Mouse (Mus musculus) heart, embryonic 11.5 days (tissue): ENCODE measurements around the gene Lsp1. TPM values are rescaled to one million over a fixed set of nuclear protein-coding genes. Genes with fewer than 3 reads are reported as not detected.

Experiments used
- ATAC-seq: fragments of 200-750 bp; cut with Nextera tagmentation; replicated peaks from 2 replicates; pipeline ENCODE4 v1.8.0; 2017; ENCODE audit warnings: moderate library complexity; ENCODE audit not compliant: insufficient number of reproducible peaks, low FRiP score, low TSS enrichment
- H3K27ac ChIP-seq: fragments of 300-500 bp; sonication (generic); 2 replicates; pipeline ENCODE4 v1.5.1; 2014; ENCODE audit warnings: mild to moderate bottlenecking, low read depth, low read length
- H3K27me3 ChIP-seq: fragments of 300-500 bp; sonication (generic); 2 replicates; pipeline ENCODE4 v1.6.1; 2014; ENCODE audit warnings: mild to moderate bottlenecking, low read length, mixed read lengths; ENCODE audit not compliant: control insufficient read depth, insufficient read depth
- H3K36me3 ChIP-seq: fragments of 300-500 bp; sonication (generic); 2 replicates; pipeline ENCODE4 v1.6.1; 2014; ENCODE audit warnings: mild to moderate bottlenecking, low read length, moderate library complexity, mixed read lengths; ENCODE audit not compliant: control insufficient read depth, insufficient read depth
- H3K4me1 ChIP-seq: fragments of 300-500 bp; sonication (generic); 2 replicates; pipeline ENCODE4 v1.6.1; 2014; ENCODE audit warnings: low read length; ENCODE audit not compliant: control insufficient read depth, insufficient read depth
- H3K4me2 ChIP-seq: fragments of 300-500 bp; sonication (generic); 2 replicates; pipeline ENCODE4 v1.6.1; 2014; ENCODE audit warnings: mild to moderate bottlenecking, moderate library complexity
- H3K4me3 ChIP-seq: fragments of 300-500 bp; sonication (generic); 2 replicates; pipeline ENCODE4 v1.5.1; 2014; ENCODE audit warnings: low read depth, low read length
- H3K9ac ChIP-seq: fragments of 300-500 bp; sonication (generic); 2 replicates; pipeline ENCODE4 v1.6.1; 2014; ENCODE audit warnings: mild to moderate bottlenecking, low read depth, low read length, moderate library complexity
- H3K9me3 ChIP-seq: fragments of 300-500 bp; sonication (generic); replicated peaks from 2 replicates; pipeline ENCODE4 v1.6.1; 2016; ENCODE audit warnings: low read length; ENCODE audit not compliant: control insufficient read depth
- WGBS: fragments of 180-500 bp; shearing (Covaris S2); extraction: QIAGEN DNeasy Blood & Tissue Kit; methylation state at CpG from one replicate; pipeline ENCODE4 v1.1.7; 2014; ENCODE audit not compliant: insufficient replicate concordance; 5-methylcytosine and 5-hydroxymethylcytosine counted together
- polyA plus RNA-seq: library from polyadenylated mRNA; unstranded; fragments of >200 nt; fragmentation: Nextera tagmentation; extraction: Ambion mirVana; gene quantifications from 2 replicates; pipeline ENCODE4 v1.2.1, GENCODE M21; 2014

The Lsp1 gene
- polyA plus RNA-seq, 1 experiment from 2014 or later: 32.1 TPM

GRCm38 (mm10) chr7:142440657-142441114 lies 19.9 kb upstream of the Lsp1 start:
- ATAC-seq: peak; percentile 64; the same call in 1 of the 2 replicates
- peak overlapping the region; percentile 77 for H3K27ac ChIP-seq
- WGBS: 42% methylated on average over 5 of the region's 5 CpGs
- H3K9me3 ChIP-seq: no peaks in the 10 kb centered on the region
- H3K36me3 ChIP-seq: no peaks in the 10 kb centered on the region
- H3K4me3 ChIP-seq: no peak overlapping the region
- peaks cover 18% of the 10 kb centered on the region for H3K4me1 ChIP-seq
- H3K9ac ChIP-seq: peak overlapping the region; percentile 58; the same call in 1 of the 2 replicates
- no peak overlapping the region for H3K4me2 ChIP-seq
- no peaks in the 10 kb centered on the region for H3K27me3 ChIP-seq

- no peak within 1 kb of the TSS for H3K4me2 ChIP-seq
- H3K27me3 ChIP-seq: no peaks in the 10 kb centered on the region
- peaks cover 18% of the 10 kb centered on the region for H3K4me1 ChIP-seq
- no peaks in the 10 kb centered on the region for H3K36me3 ChIP-seq
- no peak for ATAC-seq
- H3K9me3 ChIP-seq: no peaks in the 10 kb centered on the region
- peak within 1 kb of the TSS; percentile 77 for H3K27ac ChIP-seq
- 69% methylated on average over 9 of the region's 9 CpGs for WGBS
- no peak within 1 kb of the TSS for H3K4me3 ChIP-seq
- H3K9ac ChIP-seq: peak within 1 kb of the TSS; percentile 58; the same call in 1 of the 2 replicates
These were observed 19.0 kb upstream of the Lsp1 start, which contains the start of gene Tnni2 for GRCm38 (mm10) chr7:142441585-142441984. Gene Tnni2, plus strand, starts transcription at chr7:142441808.

- peaks cover 18% of the 10 kb centered on the region for H3K4me1 ChIP-seq
- H3K4me3 ChIP-seq: no peak overlapping the region
- 60% methylated on average over 9 of the region's 9 CpGs for WGBS
- H3K27me3 ChIP-seq: no peaks in the 10 kb centered on the region
- no peak overlapping the region for H3K4me2 ChIP-seq
- H3K9me3 ChIP-seq: no peaks in the 10 kb centered on the region
- H3K36me3 ChIP-seq: no peaks in the 10 kb centered on the region
- 0 out of 2 replicates have a peak overlapping the region, but pooled peaks have one; percentile 30 for H3K27ac ChIP-seq
- H3K9ac ChIP-seq: no peak overlapping the region
- no peak for ATAC-seq
These were observed 18.3 kb upstream of the Lsp1 start for GRCm38 (mm10) chr7:142442081-142442907.

- ATAC-seq: no peak
- Histone ChIP-seq H3K4me2 (no peak overlapping the region), H3K4me1 (peaks cover 18% of the 10 kb centered on the region)
These were observed 17.6 kb upstream of the Lsp1 start for GRCm38 (mm10) chr7:142442908-142443420.

GRCm38 (mm10) chr7:142443474-142443873 lies 17.1 kb upstream of the Lsp1 start:
- no peak for ATAC-seq
- WGBS: 88% methylated on average over 5 of the region's 5 CpGs
- H3K4me2 ChIP-seq: no peak overlapping the region
- no peaks in the 10 kb centered on the region for H3K36me3 ChIP-seq
- H3K27ac ChIP-seq: no peak overlapping the region
- no peaks in the 10 kb centered on the region for H3K9me3 ChIP-seq
- H3K4me3 ChIP-seq: no peak overlapping the region
- no peak overlapping the region for H3K9ac ChIP-seq
- no peaks in the 10 kb centered on the region for H3K27me3 ChIP-seq
- H3K4me1 ChIP-seq: peaks cover 18% of the 10 kb centered on the region

More at GRCm38 (mm10) chr7:142442908-142443420, 17.6 kb upstream of the Lsp1 start:
- no peak overlapping the region for H3K27ac ChIP-seq
- 84% methylated on average over 7 of the region's 7 CpGs for WGBS
- no peak overlapping the region for H3K9ac ChIP-seq
- no peaks in the 10 kb centered on the region for H3K9me3 ChIP-seq
- H3K4me3 ChIP-seq: no peak overlapping the region
- H3K36me3 ChIP-seq: no peaks in the 10 kb centered on the region
- H3K27me3 ChIP-seq: no peaks in the 10 kb centered on the region

- WGBS: 83% methylated on average over 6 of the region's 6 CpGs
- peaks cover 18% of the 10 kb centered on the region for H3K4me1 ChIP-seq
These were observed 16.4 kb upstream of the Lsp1 start for GRCm38 (mm10) chr7:142444171-142444570.

GRCm38 (mm10) chr7:142445324-142445723 lies 15.3 kb upstream of the Lsp1 start:
- Histone ChIP-seq H3K27me3 (no peaks in the 10 kb centered on the region), H3K4me3 (no peak overlapping the region), H3K9ac (no peak overlapping the region), H3K36me3 (no peaks in the 10 kb centered on the region), H3K27ac (no peak overlapping the region), H3K4me1 (peaks cover 17% of the 10 kb centered on the region), H3K4me2 (no peak overlapping the region), H3K9me3 (no peaks in the 10 kb centered on the region)
- 89% methylated on average over 6 of the region's 6 CpGs for WGBS
- no peak for ATAC-seq

More at GRCm38 (mm10) chr7:142444171-142444570, 16.4 kb upstream of the Lsp1 start:
- no peak overlapping the region for H3K27ac ChIP-seq
- no peak overlapping the region for H3K9ac ChIP-seq
- no peaks in the 10 kb centered on the region for H3K36me3 ChIP-seq
- H3K27me3 ChIP-seq: no peaks in the 10 kb centered on the region
- no peak overlapping the region for H3K4me2 ChIP-seq
- no peak overlapping the region for H3K4me3 ChIP-seq
- no peak for ATAC-seq
- no peaks in the 10 kb centered on the region for H3K9me3 ChIP-seq

- no peaks in the 10 kb centered on the region for H3K36me3 ChIP-seq
- peaks cover 10% of the 10 kb centered on the region; the same call in 1 of the 2 replicates for H3K4me1 ChIP-seq
- no peak overlapping the region for H3K9ac ChIP-seq
- H3K4me2 ChIP-seq: no peak overlapping the region
- no peaks in the 10 kb centered on the region for H3K9me3 ChIP-seq
- no peak overlapping the region for H3K27ac ChIP-seq
- ATAC-seq: no peak
- WGBS: 73% methylated on average over 4 of the region's 4 CpGs
- H3K27me3 ChIP-seq: no peaks in the 10 kb centered on the region
- H3K4me3 ChIP-seq: no peak overlapping the region
These were observed 14.3 kb upstream of the Lsp1 start for GRCm38 (mm10) chr7:142446264-142446663.
